Mouse (Mus musculus) lung, embryonic 16.5 days (tissue): ENCODE measurements around the gene Pqlc3. TPM values are rescaled to one million over a fixed set of nuclear protein-coding genes. Genes with fewer than 3 reads are reported as not detected.

ENCODE experiments used
- ATAC-seq: fragments of 200-750 bp; cut with Nextera tagmentation; 2 replicates; pipeline ENCODE4 v1.8.0; 2017; ENCODE audit warnings: low read depth, mild to moderate bottlenecking, moderate library complexity
- H3K27ac ChIP-seq: fragments of 300-500 bp; sonication (generic); 2 replicates; pipeline ENCODE4 v1.5.1; 2014; ENCODE audit warnings: mild to moderate bottlenecking, control low read depth, low read length
- H3K27me3 ChIP-seq: fragments of 300-500 bp; sonication (generic); 2 replicates; pipeline ENCODE4 v1.6.1; 2014; ENCODE audit warnings: low read depth, low read length, mixed read lengths; ENCODE audit not compliant: control insufficient read depth, insufficient read depth
- H3K36me3 ChIP-seq: fragments of 300-500 bp; sonication (generic); 2 replicates; pipeline ENCODE4 v1.6.1; 2014; ENCODE audit warnings: low read length; ENCODE audit not compliant: control insufficient read depth, insufficient read depth
- H3K4me1 ChIP-seq: fragments of 300-500 bp; sonication (generic); replicated peaks from 2 replicates; pipeline ENCODE4 v1.6.1; 2014; ENCODE audit warnings: low read length, mixed read lengths; ENCODE audit not compliant: control insufficient read depth, insufficient read depth
- H3K4me2 ChIP-seq: fragments of 300-500 bp; sonication (generic); 2 replicates; pipeline ENCODE4 v1.6.1; 2014; ENCODE audit warnings: low read depth, low read length, control low read depth
- H3K4me3 ChIP-seq: fragments of 300-500 bp; sonication (generic); 2 replicates; pipeline ENCODE4 v1.5.1; 2014; ENCODE audit warnings: mild to moderate bottlenecking, low read length, control low read depth
- H3K9ac ChIP-seq: fragments of 300-500 bp; sonication (generic); 2 replicates; pipeline ENCODE4 v1.6.1; 2014; ENCODE audit warnings: low read length, control low read depth
- H3K9me3 ChIP-seq: fragments of 300-500 bp; sonication (generic); 2 replicates; pipeline ENCODE4 v1.6.1; 2016; ENCODE audit warnings: low read length; ENCODE audit not compliant: control insufficient read depth
- WGBS: fragments of 180-500 bp; shearing (Covaris S2); extraction: QIAGEN DNeasy Blood & Tissue Kit; methylation state at CpG from one replicate; pipeline ENCODE4 v1.1.7; 2014; 5-methylcytosine and 5-hydroxymethylcytosine counted together
- polyA plus RNA-seq: library from polyadenylated mRNA; unstranded; fragments of >200 nt; fragmentation: Nextera tagmentation; extraction: Ambion mirVana; gene quantifications from 2 replicates; pipeline ENCODE4 v1.2.1, GENCODE M21; 2015

Gene Pqlc3
- polyA plus RNA-seq, 1 experiment from 2014 or later, result 6.2 TPM

DNA sequence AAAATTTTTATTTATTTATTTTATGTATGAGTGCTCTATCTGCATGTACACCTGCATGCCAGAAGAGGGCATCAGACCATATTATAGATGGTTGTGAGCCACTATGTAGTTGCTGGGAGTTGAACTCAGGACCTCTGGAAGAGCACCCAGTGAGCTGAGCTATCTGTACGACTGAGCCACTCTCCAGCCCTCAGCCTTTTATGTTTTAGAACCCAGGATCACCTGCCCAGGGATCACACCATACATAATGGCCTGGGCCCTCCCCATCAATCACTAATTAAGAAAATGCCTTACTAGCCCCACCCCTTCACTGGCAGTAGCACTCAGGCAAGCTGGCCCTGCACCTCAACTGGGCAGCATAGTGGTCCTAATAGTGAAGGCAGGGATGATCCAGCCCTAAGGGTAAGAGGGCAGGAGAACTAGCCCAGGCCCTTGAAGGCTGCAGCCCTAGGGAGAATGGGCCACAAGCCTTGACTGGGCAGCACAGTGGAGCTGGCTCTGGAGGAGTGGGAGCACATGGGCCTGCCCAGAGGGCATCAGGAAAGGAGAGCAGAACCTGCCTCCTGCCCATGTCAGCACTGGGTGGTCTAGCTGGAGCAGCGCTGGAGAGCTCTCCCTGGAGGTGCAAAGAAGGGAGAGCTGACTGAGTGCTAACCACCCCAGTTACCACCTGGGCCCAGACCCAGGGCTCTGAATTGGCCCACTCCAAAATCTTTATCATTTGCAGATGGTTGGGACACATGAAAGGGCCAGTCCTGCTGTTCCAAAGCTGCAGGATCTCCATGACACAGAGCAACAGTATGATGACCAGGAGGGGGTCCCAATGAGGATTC lies 12.1 kb upstream of the Pqlc3 start:
- no peaks in the 10 kb centered on the region; the same call in 1 of the 2 replicates for H3K9me3 ChIP-seq
- ATAC-seq, result peak; percentile 21; the same call in 1 of the 2 replicates
- no peak overlapping the region for H3K27ac ChIP-seq
- no peak overlapping the region for H3K4me2 ChIP-seq
- no peak overlapping the region for H3K4me3 ChIP-seq
- H3K9ac ChIP-seq, result no peak overlapping the region
- WGBS, result 72% methylated on average over 2 of the region's 2 CpGs
- H3K36me3 ChIP-seq, result no peaks in the 10 kb centered on the region
- no peaks in the 10 kb centered on the region for H3K27me3 ChIP-seq
- peaks cover 5% of the 10 kb centered on the region; the same call in 1 of the 2 replicates for H3K4me1 ChIP-seq

DNA sequence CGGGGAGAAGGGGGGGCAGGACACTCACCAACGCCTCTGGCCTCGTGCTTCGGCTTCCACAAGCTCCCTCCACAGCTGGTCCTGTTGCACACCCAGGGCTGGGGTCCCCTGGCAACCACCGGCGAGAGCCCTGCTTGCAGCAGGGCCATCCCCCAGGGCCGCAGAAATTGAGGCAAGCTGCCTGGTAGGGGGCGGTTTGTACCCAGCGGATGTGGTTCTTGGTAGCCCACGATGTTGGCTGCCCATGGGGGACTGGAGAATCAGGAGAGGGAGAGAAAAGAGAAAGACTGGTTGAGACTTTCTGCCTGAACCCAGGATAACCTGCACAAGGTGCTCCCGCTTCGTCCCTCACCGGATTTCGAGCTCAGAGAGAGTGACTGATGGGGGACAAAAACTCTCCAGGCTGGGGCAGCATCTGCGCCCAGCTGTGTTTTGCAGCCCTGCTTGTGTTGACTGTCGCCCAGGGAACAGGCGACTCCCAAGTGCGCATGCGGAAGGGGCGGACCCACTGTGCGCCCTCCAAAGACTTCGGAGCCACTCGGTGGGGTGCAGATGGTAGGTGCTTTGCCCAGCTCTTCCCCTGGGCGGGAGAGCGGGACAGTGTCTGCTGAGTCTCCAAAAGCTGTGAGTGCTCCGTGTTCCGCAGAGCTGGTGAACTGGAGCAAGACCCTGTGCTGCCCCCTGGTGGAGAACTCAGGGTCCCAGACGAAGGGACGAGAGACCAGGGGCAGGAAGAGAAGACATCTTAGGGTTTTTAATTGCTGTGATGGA lies 11.1 kb upstream of the Pqlc3 start, which contains the start of gene 2410004P03Rik:
2410004P03Rik (minus strand) TSS at position 628 of the 771 bp plus-strand sequence.
- H3K9me3 ChIP-seq, result no peaks in the 10 kb centered on the region; the same call in 1 of the 2 replicates
- H3K36me3 ChIP-seq, result no peaks in the 10 kb centered on the region
- ATAC-seq, result peak; percentile 75
- peak within 1 kb of the TSS; percentile 55 for H3K4me3 ChIP-seq
- peak within 1 kb of the TSS; percentile 63 for H3K9ac ChIP-seq
- H3K4me2 ChIP-seq, result peak within 1 kb of the TSS; percentile 76
- H3K4me1 ChIP-seq, result peaks cover 5% of the 10 kb centered on the region; the same call in 1 of the 2 replicates
- WGBS, result 5% methylated on average over 29 of the region's 29 CpGs
- H3K27me3 ChIP-seq, result no peaks in the 10 kb centered on the region
- H3K27ac ChIP-seq, result no peak within 1 kb of the TSS

DNA sequence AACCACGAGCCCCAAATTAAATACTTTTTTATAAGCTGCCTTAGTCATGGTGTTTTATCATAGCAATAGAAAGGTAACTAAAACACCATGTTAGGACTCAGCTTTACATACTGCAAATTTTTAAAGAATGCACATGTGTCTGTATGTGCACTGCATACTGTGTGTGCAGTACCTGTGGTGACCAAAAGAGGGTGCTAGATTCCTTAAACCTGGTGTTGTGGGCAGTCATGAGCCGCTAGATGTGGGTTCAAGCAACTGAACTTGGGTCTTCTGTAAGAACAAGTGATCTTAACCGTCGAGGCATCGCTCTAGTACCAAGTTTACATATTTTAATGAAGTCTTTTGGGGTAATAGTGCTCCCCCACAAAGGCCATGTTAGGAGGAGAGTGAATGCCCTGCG lies 9.3 kb upstream of the Pqlc3 start:
- Histone ChIP-seq H3K27ac (no peak overlapping the region), H3K4me2 (no peak overlapping the region), H3K36me3 (no peaks in the 10 kb centered on the region), H3K27me3 (no peaks in the 10 kb centered on the region), H3K9ac (no peak overlapping the region), H3K4me1 (peaks cover 5% of the 10 kb centered on the region; the same call in 1 of the 2 replicates), H3K9me3 (no peaks in the 10 kb centered on the region; the same call in 1 of the 2 replicates), H3K4me3 (no peak overlapping the region)
- no peak for ATAC-seq
- 93% methylated on average over 6 of the region's 6 CpGs for WGBS

DNA sequence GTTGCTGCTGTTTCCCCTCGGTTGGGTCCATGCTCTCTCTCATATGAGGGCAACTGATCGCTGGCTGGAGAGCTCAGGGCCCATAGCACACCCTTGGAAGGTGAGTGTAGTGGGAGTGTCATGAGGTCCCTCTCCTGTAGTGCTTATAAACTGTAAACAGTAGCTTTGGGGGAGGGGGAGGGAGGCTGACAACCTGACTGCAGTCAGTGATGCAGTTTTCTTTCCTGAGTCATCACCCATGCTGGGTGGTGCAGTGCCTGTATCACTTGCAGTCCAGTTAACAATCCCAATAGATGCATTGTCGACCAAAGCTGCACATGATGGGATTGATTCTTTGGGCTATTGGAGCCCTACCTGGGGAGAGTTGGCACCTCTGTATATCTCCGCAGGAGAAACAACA lies 1.0 kb upstream of the Pqlc3 start:
- Histone ChIP-seq H3K9me3 (no peaks in the 10 kb centered on the region), H3K9ac (no peak overlapping the region), H3K27me3 (peaks cover 2% of the 10 kb centered on the region; the same call in 1 of the 2 replicates), H3K4me2 (no peak overlapping the region), H3K36me3 (no peaks in the 10 kb centered on the region), H3K4me1 (peaks cover 10% of the 10 kb centered on the region; the same call in 1 of the 2 replicates), H3K27ac (no peak overlapping the region), H3K4me3 (no peak overlapping the region)
- no peak for ATAC-seq
- 44% methylated on average over 4 of the region's 4 CpGs for WGBS

DNA sequence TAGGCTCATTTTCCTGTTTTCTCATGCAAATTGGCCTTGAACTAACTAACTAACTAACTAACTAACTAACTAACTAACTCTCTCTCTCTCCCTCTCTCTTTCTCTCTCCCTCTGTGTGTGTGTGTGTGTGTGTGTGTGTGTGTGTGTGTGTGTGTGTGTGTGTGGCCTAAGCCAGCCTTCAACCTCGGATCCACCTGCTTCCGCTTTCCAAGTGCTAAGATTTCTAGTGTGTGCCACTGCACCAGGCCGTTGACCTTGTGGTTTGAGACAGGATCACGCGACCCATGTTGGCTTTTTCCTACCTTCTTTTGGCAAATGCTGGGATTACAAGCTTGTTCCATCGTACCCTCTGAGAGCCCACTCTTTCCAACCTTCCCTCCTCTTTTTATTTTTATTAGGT lies 420 bp upstream of the Pqlc3 start:
- Histone ChIP-seq H3K36me3 (no peaks in the 10 kb centered on the region), H3K9me3 (no peaks in the 10 kb centered on the region), H3K4me1 (peaks cover 10% of the 10 kb centered on the region; the same call in 1 of the 2 replicates), H3K27ac (no peak overlapping the region), H3K4me3 (no peak overlapping the region), H3K27me3 (peaks cover 2% of the 10 kb centered on the region; the same call in 1 of the 2 replicates), H3K4me2 (no peak overlapping the region; the same call in 1 of the 2 replicates), H3K9ac (no peak overlapping the region)
- no peak for ATAC-seq
- WGBS, result 38% methylated on average over 6 of the region's 6 CpGs

DNA sequence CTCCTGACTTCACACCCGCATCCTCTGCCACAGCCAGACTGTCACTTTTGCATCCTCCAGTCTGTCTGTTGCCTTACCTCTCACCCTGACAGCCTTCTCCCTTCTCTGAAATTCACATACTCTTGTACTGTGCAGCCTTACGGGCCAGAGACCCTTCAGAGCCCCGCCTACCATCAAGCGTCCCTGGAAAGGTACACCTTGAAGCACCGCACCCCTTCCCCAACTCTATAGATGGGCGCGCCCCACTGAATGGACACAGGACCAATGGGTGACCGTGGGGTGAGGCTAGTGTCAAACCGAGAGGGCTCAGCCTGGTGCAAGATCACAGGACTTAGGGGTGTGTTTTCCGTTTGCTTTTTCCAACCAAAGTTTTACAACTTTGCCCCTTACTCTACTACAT lies 1.1 kb downstream of the Pqlc3 start:
- 5% methylated on average over 10 of the region's 10 CpGs for WGBS
- Histone ChIP-seq H3K27ac (no peak overlapping the region), H3K9me3 (no peaks in the 10 kb centered on the region), H3K4me2 (peak overlapping the region; percentile 84), H3K4me3 (peak overlapping the region; percentile 58), H3K27me3 (peaks cover 2% of the 10 kb centered on the region; the same call in 1 of the 2 replicates), H3K36me3 (no peaks in the 10 kb centered on the region), H3K9ac (peak overlapping the region; percentile 60; the same call in 1 of the 2 replicates), H3K4me1 (peaks cover 10% of the 10 kb centered on the region; the same call in 1 of the 2 replicates)
- peak; percentile 23; the same call in 1 of the 2 replicates for ATAC-seq

DNA sequence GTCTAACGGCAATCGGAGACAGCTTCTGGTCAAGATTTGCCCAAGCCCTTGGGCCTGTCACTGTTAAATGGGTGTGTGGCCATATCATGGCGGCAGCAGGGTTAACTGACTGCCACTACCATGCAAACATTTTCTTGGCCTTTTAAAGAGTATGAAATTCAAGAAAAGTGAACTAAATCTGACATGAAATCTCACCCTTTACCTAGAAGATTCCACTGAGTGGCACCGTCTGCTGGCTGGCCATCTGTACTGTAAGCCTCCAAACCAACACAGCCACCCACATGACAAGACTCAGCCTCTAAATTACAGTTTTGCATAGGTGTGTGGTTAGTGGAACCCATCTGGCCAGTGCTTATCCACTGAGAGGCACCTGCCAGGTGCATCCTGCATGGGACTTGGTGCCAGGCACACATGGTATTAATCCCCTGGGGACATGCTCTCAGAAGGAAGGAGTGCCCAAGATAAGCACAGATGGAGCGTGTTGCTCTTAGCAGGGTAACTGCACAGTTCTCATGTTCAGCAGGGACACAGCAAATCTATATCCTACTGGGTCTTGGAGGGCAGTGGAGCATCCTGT lies 3.2 kb downstream of the Pqlc3 start:
- no peaks in the 10 kb centered on the region for H3K9me3 ChIP-seq
- H3K9ac ChIP-seq, result no peak overlapping the region
- no peak overlapping the region for H3K27ac ChIP-seq
- ATAC-seq, result no peak
- H3K36me3 ChIP-seq, result no peaks in the 10 kb centered on the region
- H3K4me1 ChIP-seq, result peaks cover 10% of the 10 kb centered on the region; the same call in 1 of the 2 replicates
- no peaks in the 10 kb centered on the region; the same call in 1 of the 2 replicates for H3K27me3 ChIP-seq
- H3K4me3 ChIP-seq, result no peak overlapping the region
- no peak overlapping the region for H3K4me2 ChIP-seq
- 89% methylated on average over 5 of the region's 5 CpGs for WGBS

DNA sequence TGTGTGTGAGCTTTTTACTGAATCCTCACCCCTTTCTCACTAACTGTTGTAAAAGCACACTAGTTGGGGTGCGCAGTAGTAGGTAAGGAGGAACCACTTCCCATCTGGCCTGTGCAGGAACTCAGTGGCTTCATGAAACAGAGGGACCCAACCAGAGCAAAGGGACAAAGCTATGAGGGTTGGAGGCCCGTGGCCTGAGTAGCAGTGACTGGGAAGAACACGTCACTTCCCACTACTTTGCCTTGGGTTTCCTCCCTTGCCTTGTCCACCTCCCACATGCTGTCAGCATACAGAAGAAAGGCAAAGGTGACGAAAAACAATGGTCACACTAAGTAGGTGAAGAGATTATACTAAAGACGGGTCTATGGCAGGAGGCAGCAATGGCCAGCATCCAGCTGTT lies 3.9 kb downstream of the Pqlc3 start:
- Histone ChIP-seq H3K4me1 (peaks cover 10% of the 10 kb centered on the region; the same call in 1 of the 2 replicates), H3K9me3 (no peaks in the 10 kb centered on the region), H3K27ac (no peak overlapping the region), H3K36me3 (no peaks in the 10 kb centered on the region), H3K27me3 (no peaks in the 10 kb centered on the region; the same call in 1 of the 2 replicates), H3K4me3 (no peak overlapping the region), H3K4me2 (no peak overlapping the region), H3K9ac (no peak overlapping the region)
- WGBS, result 74% methylated on average over 5 of the region's 5 CpGs
- no peak for ATAC-seq
